13 mouse cellular contexts compared by ENCODE assay signal in genomic region chr6:52972138-52972537, GRCm38 (mm10).
DNase-seq lines count a peak whose midpoint lies in the region; ATAC-seq and TF ChIP-seq lines count a peak whose summit lies in the region.
"Had no signal": no experiment of that assay in that cellular context is flagged by ENCODE, and none has a peak within 500 bp of the region (broad histone marks: within the 10 kb centered on the region; RNA-seq: fewer than 3 reads in every experiment).

No protein-coding gene starts in this region.

- no peak for TF ChIP-seq EP300 in heart, postnatal 0 days (IDR thresholded peaks at IDR 0.05; ENCODE audit: low read depth)

- no peak overlapping the region for H3K4me3 ChIP-seq in heart, postnatal 0 days (ENCODE audit: low read depth, low read length)

- no peak overlapping the region for H3K27ac ChIP-seq in heart, postnatal 0 days (ENCODE audit: low read depth)

- no peaks in the 10 kb centered on the region for H3K36me3 ChIP-seq in heart, postnatal 0 days (replicated peaks; ENCODE audit: control insufficient read depth, insufficient read depth, low read length)

- no peak for ATAC-seq in heart, postnatal 0 days (ENCODE audit: insufficient read depth, low read depth)
- peak; percentile 80 for ATAC-seq in megakaryocyte progenitor cell, adult 5-6 weeks (replicated peaks; ENCODE audit: poor library complexity)
- ATAC-seq: hindbrain, embryonic 16.5 days had no signal

- no peak overlapping the region for H3K4me2 ChIP-seq in heart, postnatal 0 days (ENCODE audit: low read depth, low read length)
- H3K4me2 ChIP-seq: heart, embryonic 11.5 days had no signal

- H3K27me3 ChIP-seq in heart, postnatal 0 days (ENCODE audit: control insufficient read depth, insufficient read depth, low read length) = no peaks in the 10 kb centered on the region

- no peaks in the 10 kb centered on the region for H3K9me3 ChIP-seq in heart, postnatal 0 days (replicated peaks; ENCODE audit: control insufficient read depth, low read length)

- peak; percentile 30; the same call in 1 of the 2 replicates for TF ChIP-seq CTCF in heart, postnatal 0 days (IDR thresholded peaks at IDR 0.05; ENCODE audit: low read depth)

- no peak overlapping the region for H3K9ac ChIP-seq in heart, postnatal 0 days (replicated peaks; ENCODE audit: low read depth, low read length)

- 68% methylated on average over 7 of the region's 7 CpGs for WGBS in heart, postnatal 0 days

- DNase-seq in heart, postnatal 0 days (ENCODE audit: low spot score) = no peak
- no peak for DNase-seq in heart, adult 9 months (ENCODE audit: low spot score in 2 of 2)
- DNase-seq in lung, postnatal 10 days = peak; percentile 29
- DNase-seq in lung, postnatal 14 days = no peak
- peak; percentile 30 for DNase-seq in adipocyte (ENCODE audit: low spot score)
- no peak for DNase-seq in layer of hippocampus, postnatal 36 days
- DNase-seq: adrenal gland, postnatal 14 days; cerebellum, adult 8-10 months; left cerebral cortex, postnatal 4 days; thymus, postnatal 14 days had no signal

- H3K4me1 ChIP-seq in heart, postnatal 0 days (ENCODE audit: control insufficient read depth, insufficient read depth) = peaks cover 11% of the 10 kb centered on the region; the same call in 1 of the 2 replicates

Comparison
In these comparisons a context has a peak if more than half of its experiments do, and no peak if none do; other contexts are left out.
1. DNase-seq: peak in lung, postnatal 10 days (single experiment) and adipocyte (single experiment); none in heart, postnatal 0 days (single experiment), heart, adult 9 months (0 of 2), lung, postnatal 14 days (single experiment) and layer of hippocampus, postnatal 36 days (0 of 2).